Mouse (Mus musculus) heart, adult 18-20 months (tissue): ENCODE data around the gene Clcnka. TPM values are rescaled to one million over a fixed set of nuclear protein-coding genes. Genes with fewer than 3 reads are reported as not detected.

Experiments used
- microRNA-seq, 2 experiments: library from miRNA; unstranded; fragments of <30 nt; microRNA quantifications; one replicate each; pipeline ENCODE4 v1.2.0; 2022
- total RNA-seq, 2 experiments: library from RNA; stranded (reverse); gene quantifications; 2 replicates each; pipeline ENCODE4 v1.2.3; 2021

Gene Clcnka
- total RNA-seq, 2 experiments from 2014 or later = not detected

Small RNAs within 50 kb of the gene (microRNA-seq; reads per million reads assigned to microRNA genes)
- gene Gm25690 = 0 reads per million in 2 experiments

Other genes with a start within 250 kb of the Clcnka start
- 1 to 10 TPM in 1 of 2 experiments, under 1 TPM in 1; 0.52 to 1.2 TPM for gene Rsg1, start 184.8 kb downstream of the Clcnka start, total RNA-seq
- 10 to 100 TPM; 28.3 to 31.3 TPM for gene Arhgef19, start 159.2 kb downstream of the Clcnka start, total RNA-seq
- gene Epha2, start 97.5 kb downstream of the Clcnka start, total RNA-seq = 1 to 10 TPM; 6.2 to 6.6 TPM
- 1 to 10 TPM; 3.1 to 3.7 TPM for gene Fam131c, start 30.5 kb downstream of the Clcnka start, total RNA-seq
- under 1 TPM; 0.36 to 0.57 TPM for gene Clcnkb, start 17.3 kb upstream of the Clcnka start, total RNA-seq
- gene Hspb7, start 22.1 kb upstream of the Clcnka start, total RNA-seq = 1,000 to 10,000 TPM; 1,275 to 1,343 TPM
- 1 to 10 TPM; 1.2 TPM for gene Srarp, start 37.4 kb upstream of the Clcnka start, total RNA-seq
- 10 to 100 TPM; 25.5 to 26.5 TPM for gene Zbtb17, start 45.9 kb upstream of the Clcnka start, total RNA-seq
- 10 to 100 TPM; 27.0 to 28.6 TPM for gene Spen, start 139.9 kb upstream of the Clcnka start, total RNA-seq
- 100 to 1,000 TPM; 233 to 291 TPM for gene Fblim1, start 207.4 kb upstream of the Clcnka start, total RNA-seq
- 10 to 100 TPM; 18.7 to 20.7 TPM for gene Tmem82, start 219.9 kb upstream of the Clcnka start, total RNA-seq
- gene Slc25a34, start 225.1 kb upstream of the Clcnka start, total RNA-seq = 100 to 1,000 TPM; 109 to 132 TPM